Mouse (Mus musculus) erythroblast, embryonic 14.5 days (primary cell): ENCODE measurements around the gene Csmd2.

Experiments used
- GATA1 ChIP-seq: IDR thresholded peaks from 2 replicates; pipeline ENCODE4 v1.6.1; 2012; ENCODE audit warnings: low read length, inconsistent platforms, mixed read lengths
- TAL1 ChIP-seq: IDR thresholded peaks from 3 replicates; pipeline ENCODE4 v1.6.1; 2012; ENCODE audit warnings: low read length, inconsistent platforms, mixed read lengths

GRCm38 (mm10) chr4:128272501-128272900 is 284.8 kb downstream of the Csmd2 start:
- TF ChIP-seq GATA1 (no peak), TAL1 (no peak)
